Mouse (Mus musculus): ENCODE measurements around the gene Msn. TPM values are rescaled to one million over a fixed set of nuclear protein-coding genes. Genes with fewer than 3 reads are reported as not detected.

Gene Msn
- 112 and 147 TPM in 2 replicates for total RNA-seq (2015; ENCODE audit: low replicate concordance)
- 39.1 and 42.7 TPM in 2 replicates for total RNA-seq (2017; ENCODE audit: low replicate concordance)

GRCm38 (mm10) chrX:96095509-96096499 is at the start of gene Msn:
TSS of gene Msn (plus strand) at chrX:96096042.
- ATAC-seq (replicated peaks; ENCODE audit: low FRiP score, poor library complexity, severe bottlenecking) = peak; percentile 89

- no peak for ATAC-seq (replicated peaks; ENCODE audit: low FRiP score, poor library complexity, severe bottlenecking)
Observed at GRCm38 (mm10) chrX:96052798-96053197, 43.0 kb upstream of the Msn start.

- no peak for ATAC-seq (replicated peaks; ENCODE audit: low FRiP score, poor library complexity, severe bottlenecking)
Observed at GRCm38 (mm10) chrX:96077747-96078146, 18.1 kb upstream of the Msn start.

- no peak for ATAC-seq (replicated peaks; ENCODE audit: low FRiP score, poor library complexity, severe bottlenecking)
Observed at GRCm38 (mm10) chrX:96086259-96086658, 9.6 kb upstream of the Msn start.

DNA sequence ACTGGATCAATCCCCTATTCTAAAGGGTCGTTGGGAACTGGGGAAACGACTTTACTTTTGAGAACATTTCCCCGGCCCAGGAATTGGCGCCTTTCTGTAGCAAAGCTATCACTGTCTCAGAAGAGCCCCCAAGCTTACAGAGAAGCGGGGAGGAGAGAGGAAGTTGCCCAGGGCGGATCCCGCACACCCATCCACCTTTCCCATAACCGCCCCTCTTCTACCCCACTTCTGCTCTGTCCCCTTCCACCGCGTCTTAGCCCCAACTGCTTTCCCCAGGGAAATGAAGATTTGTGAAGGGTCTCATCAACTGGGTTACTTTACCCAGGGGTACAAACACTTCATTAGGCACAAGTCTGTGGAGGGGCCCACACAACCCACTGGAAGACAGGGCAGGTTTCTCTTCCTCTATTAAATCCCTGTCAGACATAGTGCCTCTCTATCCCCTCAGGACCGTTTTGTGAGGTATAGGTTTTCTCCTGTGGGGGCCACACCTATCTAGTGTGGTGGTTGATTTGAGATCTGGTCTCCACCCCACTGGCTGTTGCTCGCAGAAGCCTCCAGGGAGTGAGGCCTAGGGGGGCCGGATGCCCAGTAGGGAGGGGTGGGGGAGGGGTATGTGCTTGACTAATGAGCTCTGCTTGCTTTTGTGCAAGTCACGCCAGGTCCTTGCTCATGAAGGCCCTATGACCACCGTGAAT is 820 bp downstream of the Msn start:
- ATAC-seq (replicated peaks; ENCODE audit: low FRiP score, poor library complexity, severe bottlenecking) = peak; percentile 56

GRCm38 (mm10) chrX:96097491-96097970 is 1.7 kb downstream of the Msn start:
- no peak for ATAC-seq (replicated peaks; ENCODE audit: low FRiP score, poor library complexity, severe bottlenecking)

GRCm38 (mm10) chrX:96099003-96099402 is 3.2 kb downstream of the Msn start:
- ATAC-seq (replicated peaks; ENCODE audit: low FRiP score, poor library complexity, severe bottlenecking) = no peak

DNA sequence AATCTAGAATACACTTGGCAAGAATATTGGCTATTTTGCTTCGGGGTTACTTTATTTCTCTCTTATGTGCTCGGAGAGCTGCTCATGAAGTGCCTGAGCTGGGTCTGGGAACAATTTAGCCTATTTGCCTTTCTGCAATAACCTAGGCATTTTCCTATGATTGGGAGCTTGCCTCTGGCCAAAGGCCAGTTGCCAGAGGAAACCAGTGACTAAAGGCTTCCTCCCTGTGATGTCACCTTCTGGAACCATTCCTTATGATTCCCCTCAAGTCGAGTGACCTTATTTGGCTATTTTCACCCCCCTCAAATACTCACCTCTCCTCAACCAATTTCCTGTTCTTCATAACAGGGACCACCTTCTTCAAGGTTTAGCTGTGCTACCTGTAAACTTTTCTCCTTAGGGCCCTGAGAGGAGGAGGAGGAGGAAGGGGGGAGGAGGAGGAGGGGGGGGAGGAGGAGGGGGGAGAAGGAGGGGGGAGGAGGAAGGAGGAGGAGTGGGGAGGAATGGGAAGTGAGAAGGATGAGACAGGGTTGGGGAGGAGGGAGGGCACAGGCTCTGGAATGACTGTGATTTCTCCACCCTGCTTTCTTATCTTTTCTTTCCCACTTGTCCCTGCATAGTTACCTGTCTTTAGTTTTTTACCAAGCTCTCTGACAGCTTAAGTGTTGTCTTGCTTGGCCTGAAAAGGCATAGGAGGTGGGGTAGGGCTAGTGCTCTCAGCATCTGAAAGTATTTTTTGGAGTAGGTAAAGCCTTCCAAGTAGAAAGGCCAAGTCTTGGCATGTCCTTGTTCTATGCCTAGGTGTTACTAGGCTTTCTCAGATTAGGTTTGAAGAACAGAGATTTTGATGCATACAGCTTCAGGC is 11.8 kb downstream of the Msn start:
- no peak for ATAC-seq (replicated peaks; ENCODE audit: low FRiP score, poor library complexity, severe bottlenecking)

DNA sequence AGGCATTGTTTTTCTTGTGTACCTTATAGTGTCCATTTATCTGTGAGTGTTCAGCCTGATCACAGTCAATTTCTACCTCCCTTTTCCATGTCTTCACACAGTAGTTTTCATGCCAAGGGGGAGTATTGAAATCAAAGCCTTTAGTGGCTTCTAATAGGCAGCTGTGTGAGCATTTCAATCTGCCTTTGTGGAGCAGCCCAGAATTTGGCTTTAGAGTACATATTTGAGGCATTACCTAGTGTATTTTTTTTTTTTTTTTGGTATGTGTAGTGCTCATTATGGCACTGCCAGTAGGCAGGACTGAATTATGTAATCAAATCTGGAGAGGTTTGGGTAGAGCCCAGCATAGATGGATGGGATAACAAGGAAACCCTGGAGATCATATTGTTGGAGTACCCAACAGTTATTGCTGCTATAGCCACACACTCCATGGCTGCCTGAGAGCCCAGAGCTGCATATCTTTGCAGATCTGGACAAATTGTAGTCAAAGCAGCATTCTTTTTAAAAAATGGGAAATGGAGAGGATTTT is 17.3 kb downstream of the Msn start:
- no peak for ATAC-seq (replicated peaks; ENCODE audit: low FRiP score, poor library complexity, severe bottlenecking)

DNA sequence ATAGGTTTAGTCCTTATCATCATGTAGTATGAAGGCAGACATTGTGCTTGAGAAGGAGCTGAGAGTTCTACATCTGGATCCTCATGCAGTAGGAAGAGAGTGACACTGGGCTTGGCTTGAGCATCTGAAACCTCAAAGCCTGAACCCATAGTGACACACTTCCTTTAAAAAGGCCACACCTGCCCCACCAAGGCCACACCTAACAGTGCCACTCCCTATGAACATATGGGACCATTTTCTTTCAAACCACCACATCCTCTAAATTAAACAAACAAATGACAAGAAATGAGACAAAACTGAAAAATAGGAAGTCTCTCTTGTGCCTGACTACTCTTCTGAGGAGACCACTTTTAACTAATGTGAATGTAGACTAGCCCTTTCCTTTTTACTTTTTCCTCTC is 19.7 kb downstream of the Msn start:
- ATAC-seq (replicated peaks; ENCODE audit: low FRiP score, poor library complexity, severe bottlenecking) = no peak

DNA sequence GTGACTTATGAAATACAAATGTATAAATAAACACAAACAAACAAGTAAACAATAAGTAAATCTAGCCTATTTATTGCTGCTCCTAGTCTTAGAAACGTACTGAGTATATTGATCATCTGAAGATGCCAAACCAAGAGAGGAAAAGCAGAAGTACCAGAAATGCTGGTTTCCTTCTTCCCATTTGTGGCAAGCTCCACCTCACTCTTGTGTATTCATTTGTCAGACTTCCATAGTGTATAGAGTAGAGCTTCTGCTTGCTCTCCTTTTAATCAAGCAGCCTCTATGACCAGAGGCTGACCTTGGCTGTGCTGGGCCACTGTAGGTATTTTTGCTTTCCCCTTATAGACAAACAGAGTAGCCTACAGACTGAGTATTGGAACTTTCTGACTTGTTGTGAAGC is 21.5 kb downstream of the Msn start:
- no peak for ATAC-seq (replicated peaks; ENCODE audit: low FRiP score, poor library complexity, severe bottlenecking)

DNA sequence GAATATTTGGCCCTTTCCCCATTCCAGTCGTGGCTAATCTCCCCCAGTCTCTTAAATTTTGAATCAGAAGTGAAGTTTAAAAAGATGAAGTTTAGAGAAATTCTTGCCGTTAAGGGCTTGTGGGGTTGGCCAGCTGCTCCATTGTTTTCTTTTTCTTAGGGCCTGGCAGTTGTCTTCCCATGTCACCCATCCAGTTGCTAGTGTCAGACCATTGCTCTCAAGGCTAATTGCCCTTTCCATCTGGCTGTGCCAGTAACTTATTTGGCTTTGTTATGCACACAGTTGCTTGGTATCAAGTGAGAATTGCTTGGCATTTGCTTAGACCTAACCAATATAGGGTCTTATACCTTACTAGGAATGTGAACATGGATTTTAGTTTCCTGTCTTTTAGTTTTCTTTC is 24.2 kb downstream of the Msn start:
- ATAC-seq (replicated peaks; ENCODE audit: low FRiP score, poor library complexity, severe bottlenecking) = no peak

DNA sequence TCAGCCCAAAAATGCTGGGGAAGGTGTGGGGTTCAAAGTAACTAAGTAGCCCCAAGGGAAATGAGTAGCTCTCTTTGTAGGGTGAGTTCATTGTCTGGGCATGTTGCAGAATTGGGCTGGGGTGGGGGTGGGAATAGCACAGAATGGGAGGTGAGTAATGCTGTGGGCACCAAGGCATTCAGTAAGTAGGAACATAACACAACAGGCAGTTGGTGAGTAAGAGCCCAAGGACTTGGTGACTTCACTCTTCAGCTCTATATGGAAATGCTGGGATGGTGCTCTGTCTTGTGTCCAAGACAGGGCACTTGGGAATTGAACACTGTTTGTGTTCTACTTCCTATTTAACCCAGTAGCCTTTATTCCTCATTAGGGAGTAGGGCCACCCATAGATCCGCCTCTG is 26.1 kb downstream of the Msn start:
- no peak for ATAC-seq (replicated peaks; ENCODE audit: low FRiP score, poor library complexity, severe bottlenecking)

DNA sequence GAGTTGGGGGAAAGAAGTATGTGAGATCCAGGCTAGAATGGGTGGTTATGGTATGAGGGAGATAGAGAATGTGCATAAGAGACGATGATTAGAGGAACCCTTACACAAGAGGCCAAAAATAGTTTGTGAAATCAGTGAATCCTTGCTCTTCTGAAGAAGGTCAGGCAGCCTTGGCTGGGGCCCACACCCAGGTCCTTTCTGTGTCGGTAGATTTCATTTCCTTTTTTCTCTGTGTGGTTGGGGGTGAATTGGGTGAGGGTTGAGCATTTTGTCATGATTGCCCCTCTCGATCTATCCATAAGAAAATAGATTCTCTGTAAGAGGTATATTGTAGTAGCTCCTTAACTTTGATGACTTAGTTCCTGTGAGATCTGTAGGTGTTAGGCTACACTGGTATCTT is 31.0 kb downstream of the Msn start:
- ATAC-seq (replicated peaks; ENCODE audit: low FRiP score, poor library complexity, severe bottlenecking) = no peak

DNA sequence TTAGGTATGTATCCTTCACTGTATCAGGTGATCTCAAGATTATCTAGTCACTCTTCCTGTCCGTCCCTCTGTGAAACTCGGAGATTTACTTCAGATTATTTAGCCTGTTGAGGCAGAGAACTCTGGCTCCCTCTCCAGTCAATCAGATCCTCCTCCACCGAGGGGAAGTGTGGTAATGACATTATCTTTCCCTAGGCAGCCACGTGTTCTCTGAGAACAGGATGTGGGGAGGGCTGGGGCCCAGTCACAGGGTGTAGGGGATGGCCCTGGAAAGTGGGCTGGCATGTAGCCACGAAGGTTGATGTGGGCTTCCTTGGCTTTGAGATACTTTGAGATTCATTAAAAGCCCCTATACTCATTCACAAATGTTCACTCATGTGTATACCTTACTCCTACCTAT is 34.3 kb downstream of the Msn start:
- ATAC-seq (replicated peaks; ENCODE audit: low FRiP score, poor library complexity, severe bottlenecking) = no peak

DNA sequence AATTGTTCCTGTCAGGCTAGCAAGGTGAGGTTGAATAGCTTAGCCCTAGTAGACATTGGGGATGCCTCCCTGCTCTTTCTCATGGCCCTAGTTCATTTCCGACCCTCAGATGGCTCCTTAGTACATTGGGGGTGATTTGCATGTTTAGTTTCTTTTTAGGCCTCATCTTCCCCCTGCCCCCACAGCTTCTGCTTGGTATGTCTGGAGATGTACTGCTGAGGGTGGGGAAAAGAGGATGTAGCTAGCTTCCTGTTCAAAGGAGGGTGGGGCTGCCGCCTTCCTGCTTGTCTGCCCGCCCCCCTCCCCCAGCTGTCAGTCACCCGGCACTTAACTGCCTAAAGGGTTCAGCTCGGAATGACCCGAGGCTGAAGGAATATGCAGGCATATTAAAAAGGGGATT is 34.8 kb downstream of the Msn start:
- no peak for ATAC-seq (replicated peaks; ENCODE audit: low FRiP score, poor library complexity, severe bottlenecking)

- ATAC-seq (replicated peaks; ENCODE audit: low FRiP score, poor library complexity, severe bottlenecking) = no peak
Observed at GRCm38 (mm10) chrX:96133260-96133659, 37.4 kb downstream of the Msn start.

- ATAC-seq (replicated peaks; ENCODE audit: low FRiP score, poor library complexity, severe bottlenecking) = 0 out of 2 replicates have a peak, but pooled peaks have one; percentile 18
Observed at GRCm38 (mm10) chrX:96134243-96134661, 38.4 kb downstream of the Msn start.

GRCm38 (mm10) chrX:96134840-96135580 is 39.2 kb downstream of the Msn start:
- ATAC-seq (replicated peaks; ENCODE audit: low FRiP score, poor library complexity, severe bottlenecking) = peak; percentile 6; the same call in 1 of the 2 replicates

All from erythroid progenitor cell, adult 5-6 weeks (primary cell).